Mouse (Mus musculus) MEL (cell line): ENCODE measurements around the gene Gm6367. TPM values are rescaled to one million over a fixed set of nuclear protein-coding genes. Genes with fewer than 3 reads are reported as not detected.
"Not testable (repeated sequence)": the region's sequence is repeated elsewhere in the genome, so short reads cannot be mapped to it uniquely, and the experiment has no call there.

Experiments
- DNase-seq: peaks from one replicate; pipeline ENCODE4 v3.0.0; 2011; ENCODE audit warnings: low read depth, low spot score
- H3K27ac ChIP-seq: 2 replicates; pipeline ENCODE4 v1.5.1; 2012; ENCODE audit warnings: low read depth, mild to moderate bottlenecking, control low read depth, low read length, moderate library complexity; ENCODE audit not compliant: control insufficient read depth
- H3K27me3 ChIP-seq, 2 experiments: fragments of 150-350 bp in 1 of 2; sonication (generic) in 1 of 2; 2 replicates each; pipeline ENCODE4 v1.6.1; 2012; ENCODE audit warnings: low read length in 2 of 2, mild to moderate bottlenecking in 2 of 2, improper control_type of control experiment in 1 of 2, moderate library complexity in 1 of 2; ENCODE audit not compliant: insufficient read depth in 2 of 2, control insufficient read depth in 1 of 2
- H3K36me3 ChIP-seq, 2 experiments: 2 replicates each; pipeline ENCODE4 v1.6.1; 2012 to 2014; ENCODE audit warnings: low read length in 2 of 2, improper control_type of control experiment in 1 of 2, inconsistent platforms in 1 of 2, mild to moderate bottlenecking in 1 of 2; ENCODE audit not compliant: insufficient read depth in 2 of 2, control insufficient read depth in 1 of 2
- H3K4me1 ChIP-seq, 2 experiments: fragments of 150-350 bp in 1 of 2; sonication (generic) in 1 of 2; 2 replicates each; pipeline ENCODE4 v1.6.1; 2012; ENCODE audit warnings: low read length in 2 of 2, improper control_type of control experiment in 1 of 2, mild to moderate bottlenecking in 1 of 2; ENCODE audit not compliant: insufficient read depth in 2 of 2, control insufficient read depth in 1 of 2
- H3K4me3 ChIP-seq, 2 experiments: fragments of 150-350 bp in 1 of 2; sonication (generic) in 1 of 2; 2 replicates each; pipeline ENCODE4 v1.5.1; 2012; ENCODE audit warnings: low read depth in 2 of 2, low read length in 2 of 2, mild to moderate bottlenecking in 2 of 2, moderate library complexity in 2 of 2, control low read depth in 1 of 2, improper control_type of control experiment in 1 of 2; ENCODE audit not compliant: control insufficient read depth in 1 of 2, insufficient read depth in 1 of 2
- H3K79me2 ChIP-seq: 2 replicates; pipeline ENCODE4 v1.6.1; 2012; ENCODE audit warnings: mild to moderate bottlenecking, low read length, moderate library complexity; ENCODE audit not compliant: control insufficient read depth, poor library complexity, insufficient read depth
- H3K9ac ChIP-seq: 2 replicates; pipeline ENCODE4 v1.6.1; 2012; ENCODE audit warnings: low read depth, mild to moderate bottlenecking, control low read depth, low read length, moderate library complexity; ENCODE audit not compliant: control insufficient read depth, poor library complexity, severe bottlenecking
- H3K9me3 ChIP-seq: fragments of 150-350 bp; sonication (generic); replicated peaks from 2 replicates; pipeline ENCODE4 v1.6.1; 2012; ENCODE audit warnings: mild to moderate bottlenecking, low read length, improper control_type of control experiment, moderate library complexity; ENCODE audit not compliant: insufficient read depth
- polyA plus RNA-seq, 2 experiments: library from polyadenylated mRNA; stranded (reverse) in 1 of 2; unstranded in 1 of 2; fragments of >175 nt in 1 of 2; fragments of >200 nt in 1 of 2; gene quantifications; 2 replicates each; pipeline versions ENCODE4 v1.2.1 to v1.2.4; 2012; ENCODE audit warnings: low replicate concordance in 2 of 2, low read depth in 1 of 2; ENCODE audit not compliant: insufficient read length in 2 of 2, insufficient read depth in 1 of 2, missing spikeins in 1 of 2
- total RNA-seq: library from RNA; depleted of rRNA; stranded (reverse); fragments of 300-350 nt; gene quantifications from 2 replicates; pipeline ENCODE4 v1.2.3, GENCODE M21; 2012; rRNA removed

Gene Gm6367
- total RNA-seq (not detected in 2 replicates), polyA plus RNA-seq (not detected)

DNA sequence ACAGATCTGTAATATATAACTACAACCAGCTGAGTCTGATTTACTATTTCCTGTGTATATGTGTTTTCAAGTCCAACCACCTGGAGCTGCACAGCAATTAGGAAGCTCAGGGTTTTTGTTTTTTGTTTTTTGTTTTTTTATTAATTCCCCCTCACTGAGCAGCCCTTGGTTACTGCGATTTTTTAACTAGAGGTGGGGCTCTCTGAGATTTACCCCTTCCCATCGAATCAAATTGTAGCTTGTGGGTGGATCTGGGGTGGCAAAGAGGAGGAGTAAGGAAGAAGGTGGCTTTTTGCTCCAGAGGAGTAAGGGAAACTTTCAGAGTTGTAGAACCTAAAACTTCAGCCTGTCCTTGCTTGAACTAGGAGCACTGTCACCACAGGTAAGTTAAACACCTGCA lies at the start of gene Gm6367:
TSS of gene Gm6367 (plus strand) at position 301 of the 400 bp plus-strand sequence.
- H3K79me2 ChIP-seq, H3K4me3 ChIP-seq, DNase-seq, H3K9ac ChIP-seq, H3K27ac ChIP-seq, H3K36me3 ChIP-seq, H3K27me3 ChIP-seq, H3K4me1 ChIP-seq, H3K9me3 ChIP-seq: not testable (repeated sequence)

Other genes starting within 250 kb of the Gm6367 start
- gene Gm3183, start 123.2 kb upstream of the Gm6367 start, total RNA-seq: not detected in 2 replicates
- not detected for gene Gm3183, start 123.2 kb upstream of the Gm6367 start, polyA plus RNA-seq
- not detected in 2 replicates for gene Gm7942, start 118.3 kb downstream of the Gm6367 start, total RNA-seq
- gene Gm7942, start 118.3 kb downstream of the Gm6367 start, polyA plus RNA-seq: not detected
- gene Gm16513, start 194.0 kb downstream of the Gm6367 start, total RNA-seq: not detected in 2 replicates
- gene Gm16513, start 194.0 kb downstream of the Gm6367 start, polyA plus RNA-seq: not detected